Mouse (Mus musculus): ENCODE results near the gene Mbnl2.

DNA sequence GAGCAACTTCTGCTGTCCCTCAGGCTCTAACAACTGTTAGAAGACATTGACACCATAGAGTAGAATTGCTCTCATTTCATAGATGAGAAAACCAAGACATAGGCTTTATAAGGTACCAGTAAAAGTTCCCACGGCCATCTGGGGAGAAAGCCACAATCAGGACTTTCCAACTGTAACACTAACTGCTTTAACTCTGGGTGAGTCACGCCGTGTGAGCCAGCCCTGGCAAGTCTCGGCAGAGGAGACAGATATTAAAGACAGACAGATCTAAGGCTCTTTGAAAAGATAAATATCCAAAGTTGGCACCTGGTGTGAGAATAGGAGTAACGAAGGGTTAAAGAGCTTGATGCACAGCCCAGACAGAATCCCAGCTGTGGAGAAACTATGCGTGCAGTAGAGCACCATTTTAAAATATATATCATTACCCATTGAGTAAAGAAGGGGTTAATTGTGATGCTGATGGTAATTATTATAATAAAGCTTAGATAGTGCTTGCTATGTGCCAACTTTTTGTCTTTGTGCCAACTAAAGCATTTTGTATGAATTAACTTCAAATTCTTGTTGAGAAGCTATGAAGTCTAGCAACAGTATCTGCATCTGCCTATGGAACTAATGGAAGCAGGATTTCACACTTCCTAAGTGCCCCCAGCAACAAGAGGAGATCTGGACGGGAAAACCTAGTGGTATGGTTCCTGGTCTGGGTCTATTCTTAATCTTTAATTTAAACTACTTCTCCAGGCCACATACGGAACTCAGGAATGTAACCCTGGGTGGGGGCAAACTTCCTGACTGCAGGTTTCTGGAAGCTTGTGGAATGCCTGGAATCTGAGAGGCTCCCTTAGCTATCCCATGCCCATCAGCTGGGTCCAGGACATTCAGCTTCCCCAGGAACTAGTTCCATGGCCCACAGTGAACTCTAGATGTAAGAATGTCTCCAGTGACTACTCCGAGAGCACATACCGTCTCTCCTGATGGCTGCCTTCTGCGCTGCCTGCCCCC is 97.9 kb downstream of the Mbnl2 start:
- TF ChIP-seq ZNF384 (IDR thresholded peaks at IDR 0.05; ENCODE audit: low read depth, low read length) (no peak), MAFK (IDR thresholded peaks at IDR 0.05; ENCODE audit: insufficient read depth, low read depth, low read length) (no peak), HCFC1 (IDR thresholded peaks at IDR 0.05; ENCODE audit: borderline replicate concordance, insufficient read depth, low read length) (no peak)
